Mouse (Mus musculus) intestine, embryonic 14.5 days (tissue): ENCODE measurements around the gene Ypel4. TPM values are rescaled to one million over a fixed set of nuclear protein-coding genes. Genes with fewer than 3 reads are reported as not detected.
"Not testable (repeated sequence)": the region's sequence is repeated elsewhere in the genome, so short reads cannot be mapped to it uniquely, and the experiment has no call there.

Experiments
- ATAC-seq: fragments of 200-750 bp; cut with Nextera tagmentation; replicated peaks from 2 replicates; pipeline ENCODE4 v1.8.0; 2017; ENCODE audit warnings: low read depth, moderate number of reproducible peaks, moderate TSS enrichment, moderate library complexity; ENCODE audit not compliant: low FRiP score, low TSS enrichment
- DNase-seq: peaks from one replicate; pipeline ENCODE4 v3.0.0-alpha.2; 2018; ENCODE audit warnings: low spot score
- H3K27ac ChIP-seq: fragments of 300-500 bp; sonication (generic); 2 replicates; pipeline ENCODE4 v1.5.1; 2014; ENCODE audit warnings: low read depth, mild to moderate bottlenecking, control low read depth
- H3K27me3 ChIP-seq: fragments of 300-500 bp; sonication (generic); replicated peaks from 2 replicates; pipeline ENCODE4 v1.6.1; 2014; ENCODE audit warnings: low read length, control low read depth; ENCODE audit not compliant: control insufficient read depth, insufficient read depth
- H3K36me3 ChIP-seq: fragments of 300-500 bp; sonication (generic); 2 replicates; pipeline ENCODE4 v1.6.1; 2014; ENCODE audit warnings: low read length, control low read depth; ENCODE audit not compliant: control insufficient read depth, insufficient read depth
- H3K4me1 ChIP-seq: fragments of 300-500 bp; sonication (generic); replicated peaks from 2 replicates; pipeline ENCODE4 v1.6.1; 2014; ENCODE audit warnings: low read length, control low read depth, mixed read lengths; ENCODE audit not compliant: control insufficient read depth, insufficient read depth
- H3K4me2 ChIP-seq: fragments of 300-500 bp; sonication (generic); 2 replicates; pipeline ENCODE4 v1.6.1; 2014; ENCODE audit warnings: low read length
- H3K4me3 ChIP-seq: fragments of 300-500 bp; sonication (generic); 2 replicates; pipeline ENCODE4 v1.5.1; 2014; ENCODE audit warnings: low read depth, low read length, control low read depth, mixed read lengths
- H3K9ac ChIP-seq: fragments of 300-500 bp; sonication (generic); 2 replicates; pipeline ENCODE4 v1.6.1; 2014; ENCODE audit warnings: mild to moderate bottlenecking, low read length
- H3K9me3 ChIP-seq: fragments of 300-500 bp; sonication (generic); 2 replicates; pipeline ENCODE4 v1.6.1; 2016; ENCODE audit warnings: low read length, control low read depth; ENCODE audit not compliant: control insufficient read depth
- WGBS: fragments of 180-500 bp; shearing (Covaris S2); extraction: QIAGEN DNeasy Blood & Tissue Kit; methylation state at CpG from one replicate; pipeline ENCODE4 v1.1.7; 2014; 5-methylcytosine and 5-hydroxymethylcytosine counted together
- polyA plus RNA-seq: library from polyadenylated mRNA; unstranded; fragments of >200 nt; fragmentation: Nextera tagmentation; extraction: Ambion mirVana; gene quantifications from 2 replicates; pipeline ENCODE4 v1.2.1, GENCODE M21; 2014

Gene Ypel4
- polyA plus RNA-seq, 1 experiment from 2014 or later: 6.9 TPM

DNA sequence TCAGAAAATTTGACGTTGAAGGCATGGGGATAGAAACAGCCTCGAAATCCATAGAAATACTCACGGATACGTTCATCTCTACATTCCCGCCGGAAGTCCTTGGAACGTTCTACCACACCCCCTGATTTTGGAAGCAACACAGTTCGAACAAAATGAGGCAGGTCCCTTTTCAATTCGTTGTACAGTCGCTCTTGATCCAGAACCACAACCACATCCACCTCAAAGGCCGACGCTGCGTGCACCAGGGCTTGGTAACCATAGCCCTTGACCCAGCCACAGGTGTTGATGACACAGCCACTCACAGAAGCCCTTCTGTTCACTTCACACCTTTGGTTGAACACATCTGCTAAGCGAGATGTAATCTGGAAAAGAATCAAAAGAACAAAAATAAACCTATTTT, 10.0 kb upstream of the Ypel4 start:
- Histone ChIP-seq H3K4me1 (peaks cover 7% of the 10 kb centered on the region), H3K9ac (no peak overlapping the region), H3K36me3 (peaks cover 26% of the 10 kb centered on the region), H3K27ac (no peak overlapping the region), H3K4me3 (no peak overlapping the region), H3K9me3 (no peaks in the 10 kb centered on the region), H3K4me2 (no peak overlapping the region), H3K27me3 (no peaks in the 10 kb centered on the region)
- ATAC-seq (no peak), DNase-seq (no peak)
- 97% methylated on average over 14 of the region's 14 CpGs for WGBS

DNA sequence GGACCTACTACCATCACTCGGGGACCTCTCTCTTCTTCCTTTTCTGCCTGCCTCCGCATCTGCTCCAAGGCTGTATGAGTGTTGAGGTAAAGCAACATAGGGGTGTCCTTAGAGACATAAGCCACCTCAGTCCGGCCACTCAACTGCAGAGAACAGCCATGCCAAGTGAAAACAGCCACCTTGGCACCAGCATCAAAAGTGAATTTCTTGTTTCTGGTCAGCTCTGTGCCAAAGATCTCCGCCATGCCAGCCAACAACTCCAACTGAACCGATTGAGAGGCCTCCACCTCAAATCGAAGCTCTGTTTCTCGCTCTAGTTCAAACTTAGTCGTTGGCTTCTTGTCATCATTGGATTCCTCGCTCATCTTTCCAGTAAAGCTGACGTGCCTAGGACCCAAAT, 8.1 kb upstream of the Ypel4 start:
- H3K4me2 ChIP-seq: no peak overlapping the region
- DNase-seq (no peak), ATAC-seq (no peak)
- no peaks in the 10 kb centered on the region for H3K27me3 ChIP-seq
- H3K4me3 ChIP-seq: no peak overlapping the region
- H3K4me1 ChIP-seq: peaks cover 7% of the 10 kb centered on the region
- 93% methylated on average over 10 of the region's 10 CpGs for WGBS
- H3K9me3 ChIP-seq: no peaks in the 10 kb centered on the region
- H3K27ac ChIP-seq: no peak overlapping the region
- H3K36me3 ChIP-seq: peaks cover 26% of the 10 kb centered on the region
- H3K9ac ChIP-seq: no peak overlapping the region

DNA sequence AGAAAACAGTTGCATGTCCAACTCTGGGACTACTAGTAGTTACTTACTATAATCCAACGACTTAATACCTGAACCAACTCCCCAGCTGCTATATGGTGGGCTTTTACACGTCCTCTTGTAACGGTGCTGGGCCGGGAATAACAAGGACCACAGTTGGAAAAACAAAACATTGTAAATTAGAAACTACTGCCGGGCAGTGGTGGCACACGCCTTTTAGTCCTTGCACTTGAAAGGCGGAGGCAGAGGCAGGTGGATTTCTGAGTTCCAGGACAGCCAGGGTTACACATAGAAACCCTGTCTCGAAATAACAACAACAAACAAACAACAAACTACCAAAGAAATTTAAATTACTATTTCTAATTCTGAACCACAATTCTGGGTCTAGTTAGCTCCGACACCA, 7.1 kb upstream of the Ypel4 start:
- Histone ChIP-seq H3K9me3 (no peaks in the 10 kb centered on the region), H3K27me3 (no peaks in the 10 kb centered on the region), H3K4me3 (peak overlapping the region; percentile 70), H3K4me1 (peaks cover 7% of the 10 kb centered on the region), H3K9ac (peak overlapping the region; percentile 52), H3K36me3 (peaks cover 26% of the 10 kb centered on the region), H3K4me2 (peak overlapping the region; percentile 97), H3K27ac (no peak overlapping the region)
- no peak for DNase-seq
- WGBS: 2% methylated on average over 9 of the region's 9 CpGs
- ATAC-seq: no peak; the same call in 1 of the 2 replicates

DNA sequence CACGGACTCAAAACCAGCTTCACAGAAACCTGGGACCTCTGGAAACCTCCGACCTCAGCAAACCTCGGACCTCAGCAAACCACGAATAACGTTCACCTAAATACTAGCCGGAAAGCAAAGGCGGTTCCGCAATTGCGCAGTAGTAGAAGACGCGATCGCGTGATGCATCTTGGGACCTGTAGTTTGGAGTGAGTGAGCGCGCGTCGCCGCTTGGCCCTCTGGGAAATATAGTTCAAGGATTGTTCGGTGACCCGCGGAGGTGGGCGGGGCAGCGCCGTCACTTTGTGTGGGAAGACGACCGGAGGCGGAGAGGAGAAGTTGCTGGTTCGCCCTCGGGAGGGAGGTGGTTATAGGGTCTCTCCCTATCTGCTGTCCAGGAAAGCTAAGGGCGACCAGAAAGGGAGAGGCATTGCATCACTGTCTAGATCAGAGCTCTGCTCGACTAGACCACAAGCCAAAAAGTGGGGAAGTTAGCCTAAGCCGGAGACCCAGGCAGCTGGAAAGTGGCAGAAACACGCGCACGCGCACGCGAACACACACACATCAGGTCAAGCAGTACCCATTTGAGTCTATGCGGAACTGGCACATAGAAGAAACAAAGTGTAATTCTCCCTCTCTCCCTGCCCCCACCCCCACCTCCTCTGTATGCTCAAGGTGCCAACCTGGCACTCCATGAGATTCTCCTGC, 6.5 kb upstream of the Ypel4 start, which contains the start of gene Clp1:
Gene Clp1 (minus strand): TSS at position 179 of the 687 bp plus-strand sequence.
- Histone ChIP-seq H3K4me3 (peak within 1 kb of the TSS; percentile 70), H3K9me3 (no peaks in the 10 kb centered on the region), H3K27me3 (no peaks in the 10 kb centered on the region), H3K27ac (peak within 1 kb of the TSS; percentile 65; the same call in 1 of the 2 replicates), H3K36me3 (peaks cover 23% of the 10 kb centered on the region), H3K4me1 (peaks cover 7% of the 10 kb centered on the region), H3K4me2 (peak within 1 kb of the TSS; percentile 97), H3K9ac (peak within 1 kb of the TSS; percentile 52)
- ATAC-seq: peak; percentile 96
- DNase-seq: peak; percentile 96
- under 1% methylated on average over 39 of the region's 39 CpGs for WGBS

DNA sequence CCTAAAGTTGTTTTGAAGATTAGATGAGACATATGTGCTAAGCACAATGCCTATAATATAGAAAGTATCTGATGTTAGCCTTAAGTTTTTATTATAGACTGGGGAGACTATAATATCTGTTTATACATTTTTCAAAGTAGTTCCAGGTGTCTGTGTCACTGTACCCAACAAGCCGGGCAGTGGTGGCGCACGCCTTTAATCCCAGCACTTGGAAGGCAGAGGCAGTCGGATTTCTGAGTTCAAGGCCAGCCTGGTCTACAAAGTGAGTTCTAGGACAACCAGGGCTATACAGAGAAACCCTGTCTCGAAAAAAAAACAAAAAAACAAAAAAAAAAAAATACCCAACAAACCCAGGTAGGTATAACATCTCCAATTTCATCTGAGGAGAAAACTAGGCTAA, 5.7 kb upstream of the Ypel4 start:
- H3K36me3 ChIP-seq: peaks cover 18% of the 10 kb centered on the region
- ATAC-seq, H3K4me2 ChIP-seq, H3K4me3 ChIP-seq, H3K27me3 ChIP-seq, H3K27ac ChIP-seq, H3K9me3 ChIP-seq, DNase-seq, H3K9ac ChIP-seq, H3K4me1 ChIP-seq: not testable (repeated sequence)
- 81% methylated on average over 5 of the region's 5 CpGs for WGBS

DNA sequence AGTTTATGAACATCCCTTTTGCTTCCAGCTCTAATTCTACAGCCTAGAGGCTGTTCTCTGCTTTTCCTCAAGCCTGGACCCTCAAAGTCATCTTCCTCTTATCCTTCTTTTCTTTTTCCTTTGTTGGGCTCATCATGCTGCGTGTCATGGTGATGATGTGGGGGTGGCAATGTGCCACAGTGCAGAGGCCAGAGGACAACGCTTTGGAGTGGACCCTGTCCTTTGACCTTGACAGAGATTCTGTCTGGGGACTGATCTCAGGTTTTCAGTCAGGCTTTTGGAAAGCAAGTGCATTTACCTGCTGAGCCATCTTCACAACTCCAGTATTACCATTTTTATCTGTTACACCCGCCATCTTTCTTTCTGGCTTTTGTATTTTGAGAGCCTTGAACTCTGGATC, 2.7 kb upstream of the Ypel4 start:
- no peak overlapping the region for H3K4me2 ChIP-seq
- DNase-seq (no peak), ATAC-seq (no peak)
- H3K4me3 ChIP-seq: no peak overlapping the region
- H3K9me3 ChIP-seq: no peaks in the 10 kb centered on the region
- 0 out of 2 replicates have a peak, but pooled peaks cover 3% of the 10 kb centered on the region for H3K27me3 ChIP-seq
- no peak overlapping the region for H3K9ac ChIP-seq
- H3K36me3 ChIP-seq: no peaks in the 10 kb centered on the region
- 92% methylated on average over 3 of the region's 3 CpGs for WGBS
- peaks cover 23% of the 10 kb centered on the region for H3K4me1 ChIP-seq
- H3K27ac ChIP-seq: no peak overlapping the region

DNA sequence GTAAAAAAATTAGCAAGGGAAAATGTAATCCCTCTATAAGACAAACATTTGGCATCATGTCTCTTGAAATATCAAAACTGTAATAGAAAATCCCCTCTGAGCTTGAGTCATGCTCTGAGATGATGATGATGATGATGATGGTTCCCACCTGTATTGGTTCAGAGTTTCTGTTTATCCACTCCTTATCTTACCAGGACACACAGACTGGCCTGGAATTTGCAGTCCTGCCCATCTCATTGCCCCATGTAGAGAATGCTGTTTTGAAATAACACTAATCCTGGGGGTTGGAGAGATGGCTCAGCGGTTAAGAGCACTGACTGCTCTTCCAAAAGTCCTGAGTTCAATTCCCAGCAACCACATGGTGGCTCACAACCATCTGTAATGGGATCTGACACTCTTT, 1.5 kb upstream of the Ypel4 start:
- Histone ChIP-seq H3K9ac (no peak overlapping the region), H3K4me2 (no peak overlapping the region), H3K4me3 (no peak overlapping the region), H3K27ac (no peak overlapping the region), H3K27me3 (0 out of 2 replicates have a peak, but pooled peaks cover 4% of the 10 kb centered on the region), H3K36me3 (no peaks in the 10 kb centered on the region), H3K4me1 (peaks cover 30% of the 10 kb centered on the region), H3K9me3 (no peaks in the 10 kb centered on the region)
- 70% methylated on average over 1 of the region's 1 CpGs for WGBS
- no peak for ATAC-seq
- no peak for DNase-seq

DNA sequence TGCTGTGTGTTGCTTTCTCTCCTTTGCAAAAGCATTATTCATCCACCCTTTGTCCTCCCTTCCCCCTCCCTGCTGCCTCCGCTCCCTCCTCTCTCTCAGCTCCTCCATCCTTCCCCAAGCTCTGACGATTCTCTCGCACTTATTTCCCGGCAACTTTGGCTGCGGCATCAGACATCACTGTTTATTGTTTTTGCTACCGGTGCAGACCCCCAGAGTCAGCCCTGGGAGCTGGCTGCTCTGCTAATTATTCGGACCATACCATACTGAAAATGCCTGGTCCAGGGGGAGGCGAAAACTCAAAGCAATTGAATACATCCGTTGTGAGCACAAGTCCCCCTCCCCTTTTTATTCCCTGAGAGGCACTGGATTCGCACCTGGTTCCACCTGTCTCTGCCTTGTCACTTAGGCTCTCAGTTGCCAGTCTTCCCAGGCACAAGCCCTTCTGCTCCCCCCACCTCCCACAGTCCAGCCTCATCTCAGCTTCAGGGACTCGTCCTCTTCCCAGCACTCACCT, 550 bp downstream of the Ypel4 start:
- H3K9ac ChIP-seq: peak overlapping the region; percentile 42
- ATAC-seq: no peak
- H3K9me3 ChIP-seq: no peaks in the 10 kb centered on the region
- peak overlapping the region; percentile 62 for H3K4me2 ChIP-seq
- H3K27ac ChIP-seq: no peak overlapping the region
- H3K4me1 ChIP-seq: peaks cover 48% of the 10 kb centered on the region
- no peaks in the 10 kb centered on the region for H3K36me3 ChIP-seq
- H3K27me3 ChIP-seq: 0 out of 2 replicates have a peak, but pooled peaks cover 4% of the 10 kb centered on the region
- WGBS: 2% methylated on average over 11 of the region's 11 CpGs
- DNase-seq: peak; percentile 68
- H3K4me3 ChIP-seq: peak overlapping the region; percentile 35

DNA sequence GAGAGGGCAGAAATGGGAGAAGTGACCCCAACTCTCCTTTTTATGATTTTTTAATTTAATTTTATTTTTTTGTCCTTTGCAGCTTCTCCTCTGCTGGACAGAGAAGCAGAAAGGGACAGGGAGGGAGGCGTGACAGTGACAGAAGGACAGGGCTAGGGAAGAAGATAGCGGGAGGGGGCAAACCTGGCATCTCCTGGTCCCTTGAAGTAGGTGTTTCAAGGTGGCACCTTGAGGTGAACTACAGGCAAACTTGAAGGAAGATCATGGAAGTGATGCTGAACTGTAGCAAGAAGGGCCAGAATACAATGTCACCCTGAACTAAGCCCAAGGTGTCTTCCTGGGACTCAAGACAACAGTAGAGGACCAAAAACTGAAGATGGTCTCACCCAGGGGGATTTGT, 1.1 kb downstream of the Ypel4 start:
- peaks cover 48% of the 10 kb centered on the region for H3K4me1 ChIP-seq
- H3K4me2 ChIP-seq: peak overlapping the region; percentile 62
- H3K27me3 ChIP-seq: 0 out of 2 replicates have a peak, but pooled peaks cover 4% of the 10 kb centered on the region
- peak overlapping the region; percentile 35 for H3K4me3 ChIP-seq
- no peaks in the 10 kb centered on the region for H3K36me3 ChIP-seq
- DNase-seq (no peak), ATAC-seq (no peak)
- H3K9me3 ChIP-seq: no peaks in the 10 kb centered on the region
- 2% methylated on average over 2 of the region's 2 CpGs for WGBS
- H3K9ac ChIP-seq: peak overlapping the region; percentile 42
- H3K27ac ChIP-seq: no peak overlapping the region
